Mouse (Mus musculus): ENCODE data around the gene Mmd. TPM values are rescaled to one million over a fixed set of nuclear protein-coding genes. Genes with fewer than 3 reads are reported as not detected.
A peak's percentile ranks its signal among the peaks of the same experiment; 100 is the strongest.

The Mmd gene
- polyA plus RNA-seq, 1 experiment, result 29.4 TPM

GRCm38 (mm10) chr11:90291156-90291555, 41.9 kb downstream of the Mmd start:
- WGBS, result 83% methylated on average over 4 of the region's 4 CpGs
- Histone ChIP-seq H3K4me1 (ENCODE audit: control insufficient read depth, insufficient read depth, low read length) (no peaks in the 10 kb centered on the region), H3K4me3 (replicated peaks; ENCODE audit: extremely low read depth, low read depth, low read length) (no peak overlapping the region)
- DNase-seq, result no peak
- no peak for TF ChIP-seq CTCF (IDR thresholded peaks at IDR 0.05; ENCODE audit: insufficient read depth, low read length)
- TF ChIP-seq POLR2A (IDR thresholded peaks at IDR 0.05; ENCODE audit: borderline replicate concordance, extremely low read depth, low read depth, low read length), result no peak

GRCm38 (mm10) chr11:90292766-90293165, 43.5 kb downstream of the Mmd start:
- TF ChIP-seq CTCF (IDR thresholded peaks at IDR 0.05; ENCODE audit: insufficient read depth, low read length) (no peak), POLR2A (IDR thresholded peaks at IDR 0.05; ENCODE audit: borderline replicate concordance, extremely low read depth, low read depth, low read length) (no peak)
- no peak for DNase-seq
- Histone ChIP-seq H3K4me1 (ENCODE audit: control insufficient read depth, insufficient read depth, low read length) (no peaks in the 10 kb centered on the region), H3K4me3 (replicated peaks; ENCODE audit: extremely low read depth, low read depth, low read length) (no peak overlapping the region)

GRCm38 (mm10) chr11:90294622-90295021, 45.4 kb downstream of the Mmd start:
- TF ChIP-seq CTCF (IDR thresholded peaks at IDR 0.05; ENCODE audit: insufficient read depth, low read length) (no peak), POLR2A (IDR thresholded peaks at IDR 0.05; ENCODE audit: borderline replicate concordance, extremely low read depth, low read depth, low read length) (no peak)
- H3K4me3 ChIP-seq (replicated peaks; ENCODE audit: extremely low read depth, low read depth, low read length), result no peak overlapping the region
- no peak for DNase-seq
- no peaks in the 10 kb centered on the region for H3K4me1 ChIP-seq (ENCODE audit: control insufficient read depth, insufficient read depth, low read length)
- 93% methylated on average over 2 of the region's 2 CpGs for WGBS

- Histone ChIP-seq H3K4me3 (replicated peaks; ENCODE audit: extremely low read depth, low read depth, low read length) (no peak overlapping the region), H3K4me1 (ENCODE audit: control insufficient read depth, insufficient read depth, low read length) (no peaks in the 10 kb centered on the region)
- no peak for TF ChIP-seq CTCF (IDR thresholded peaks at IDR 0.05; ENCODE audit: insufficient read depth, low read length)
- TF ChIP-seq POLR2A (IDR thresholded peaks at IDR 0.05; ENCODE audit: borderline replicate concordance, extremely low read depth, low read depth, low read length), result no peak
- WGBS, result 70% methylated on average over 5 of the region's 5 CpGs
- no peak for DNase-seq
Measured at GRCm38 (mm10) chr11:90306067-90306466, 56.8 kb downstream of the Mmd start.

- 37% methylated on average over 6 of the region's 6 CpGs for WGBS
- TF ChIP-seq POLR2A (IDR thresholded peaks at IDR 0.05; ENCODE audit: borderline replicate concordance, extremely low read depth, low read depth, low read length), result no peak
- TF ChIP-seq CTCF (IDR thresholded peaks at IDR 0.05; ENCODE audit: insufficient read depth, low read length), result peak; percentile 63
- Histone ChIP-seq H3K4me3 (replicated peaks; ENCODE audit: extremely low read depth, low read depth, low read length) (no peak overlapping the region), H3K4me1 (ENCODE audit: control insufficient read depth, insufficient read depth, low read length) (no peaks in the 10 kb centered on the region)
- DNase-seq, result peak; percentile 36
Measured at GRCm38 (mm10) chr11:90306993-90307392, 57.7 kb downstream of the Mmd start.

GRCm38 (mm10) chr11:90314606-90315005, 65.3 kb downstream of the Mmd start:
- no peak for TF ChIP-seq CTCF (IDR thresholded peaks at IDR 0.05; ENCODE audit: insufficient read depth, low read length)
- TF ChIP-seq POLR2A (IDR thresholded peaks at IDR 0.05; ENCODE audit: borderline replicate concordance, extremely low read depth, low read depth, low read length), result no peak
- 85% methylated on average over 3 of the region's 3 CpGs for WGBS
- Histone ChIP-seq H3K4me3 (replicated peaks; ENCODE audit: extremely low read depth, low read depth, low read length) (no peak overlapping the region), H3K4me1 (ENCODE audit: control insufficient read depth, insufficient read depth, low read length) (no peaks in the 10 kb centered on the region)
- DNase-seq, result no peak

GRCm38 (mm10) chr11:90317482-90317881, 68.2 kb downstream of the Mmd start:
- no peaks in the 10 kb centered on the region for H3K4me1 ChIP-seq (ENCODE audit: control insufficient read depth, insufficient read depth, low read length)
- no peak overlapping the region for H3K4me3 ChIP-seq (replicated peaks; ENCODE audit: extremely low read depth, low read depth, low read length)
- peak; percentile 41 for TF ChIP-seq CTCF (IDR thresholded peaks at IDR 0.05; ENCODE audit: insufficient read depth, low read length)
- TF ChIP-seq POLR2A (IDR thresholded peaks at IDR 0.05; ENCODE audit: borderline replicate concordance, extremely low read depth, low read depth, low read length), result no peak
- WGBS, result 8% methylated on average over 4 of the region's 4 CpGs
- DNase-seq, result no peak

GRCm38 (mm10) chr11:90320922-90321321, 71.7 kb downstream of the Mmd start:
- 62% methylated on average over 7 of the region's 7 CpGs for WGBS
- H3K4me1 ChIP-seq (ENCODE audit: control insufficient read depth, insufficient read depth, low read length), result no peaks in the 10 kb centered on the region
- DNase-seq, result no peak
- H3K4me3 ChIP-seq (replicated peaks; ENCODE audit: extremely low read depth, low read depth, low read length), result no peak overlapping the region
- TF ChIP-seq CTCF (IDR thresholded peaks at IDR 0.05; ENCODE audit: insufficient read depth, low read length) (no peak), POLR2A (IDR thresholded peaks at IDR 0.05; ENCODE audit: borderline replicate concordance, extremely low read depth, low read depth, low read length) (no peak)

GRCm38 (mm10) chr11:90324597-90324996, 75.3 kb downstream of the Mmd start:
- no peak for DNase-seq
- WGBS, result 83% methylated on average over 3 of the region's 3 CpGs
- H3K4me1 ChIP-seq (ENCODE audit: control insufficient read depth, insufficient read depth, low read length), result no peaks in the 10 kb centered on the region
- TF ChIP-seq CTCF (IDR thresholded peaks at IDR 0.05; ENCODE audit: insufficient read depth, low read length), result no peak
- no peak for TF ChIP-seq POLR2A (IDR thresholded peaks at IDR 0.05; ENCODE audit: borderline replicate concordance, extremely low read depth, low read depth, low read length)
- no peak overlapping the region for H3K4me3 ChIP-seq (replicated peaks; ENCODE audit: extremely low read depth, low read depth, low read length)

GRCm38 (mm10) chr11:90326146-90326545, 76.9 kb downstream of the Mmd start:
- H3K4me1 ChIP-seq (ENCODE audit: control insufficient read depth, insufficient read depth, low read length), result no peaks in the 10 kb centered on the region
- no peak for DNase-seq
- 96% methylated on average over 5 of the region's 5 CpGs for WGBS
- no peak overlapping the region for H3K4me3 ChIP-seq (replicated peaks; ENCODE audit: extremely low read depth, low read depth, low read length)
- TF ChIP-seq POLR2A (IDR thresholded peaks at IDR 0.05; ENCODE audit: borderline replicate concordance, extremely low read depth, low read depth, low read length) (no peak), CTCF (IDR thresholded peaks at IDR 0.05; ENCODE audit: insufficient read depth, low read length) (no peak)

Measured in lung, adult 2 months (tissue).